Mouse (Mus musculus) lung, postnatal 0 days (tissue): Measurements from ENCODE around the gene Slc4a4.

ENCODE experiments used
- CTCF ChIP-seq: IDR thresholded peaks from 2 replicates; pipeline ENCODE4 v1.5.1; 2016; ENCODE audit warnings: antibody characterized with exemption, mild to moderate bottlenecking
- EP300 ChIP-seq: IDR thresholded peaks from 2 replicates; pipeline ENCODE4 v1.6.1; 2016; ENCODE audit warnings: antibody characterized with exemption, mild to moderate bottlenecking, control low read depth

DNA sequence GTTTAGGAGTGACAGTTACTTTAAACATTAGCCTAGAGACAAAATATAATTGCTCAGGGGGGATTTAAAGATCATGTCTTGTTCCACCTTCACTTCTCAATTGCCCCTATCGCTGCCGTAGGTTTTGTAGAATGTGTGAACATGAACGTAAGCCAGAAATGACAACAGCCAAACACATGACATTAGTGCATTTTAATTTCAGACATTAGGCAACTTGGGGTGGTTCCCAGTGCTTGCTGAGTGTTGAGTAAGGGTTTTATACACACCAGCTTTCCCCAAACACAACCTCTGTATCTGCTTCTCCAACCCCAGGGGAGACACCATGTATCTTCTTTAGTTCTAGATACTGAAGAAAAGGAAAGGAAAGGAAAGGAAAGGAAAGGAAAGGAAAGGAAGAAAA, 1.1 kb upstream of the Slc4a4 start:
- TF ChIP-seq EP300 (no peak), CTCF (no peak)
